Mouse (Mus musculus): ENCODE measurements at regions not wholly inside any gene's neighbourhood (a gene's known extent, or its start where the extent isn't known, plus 50 kb on each side); places are given as distances from the start of the nearest gene placed in this dataset.

DNA sequence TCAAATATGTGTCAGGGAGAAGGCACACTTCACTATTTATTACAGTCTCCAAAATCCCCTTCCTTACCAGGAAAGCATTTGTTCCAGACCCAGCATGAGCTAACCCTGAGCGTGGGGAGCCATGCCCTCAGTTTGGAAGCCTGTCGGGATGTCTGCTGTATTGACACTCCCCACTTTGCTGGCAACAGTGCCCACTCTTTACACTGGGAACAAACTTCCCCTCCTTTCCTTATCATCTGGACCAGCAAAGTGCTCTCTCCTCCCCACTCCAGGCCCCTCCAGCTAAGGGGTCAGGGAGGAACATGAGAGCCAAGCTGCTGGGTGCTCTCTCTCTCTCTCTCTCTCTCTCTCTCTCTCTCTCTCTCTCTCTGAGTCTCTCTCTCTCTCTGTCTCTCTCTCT, 310.7 kb upstream of the 1700056E22Rik start:
- TF ChIP-seq CTCF (IDR thresholded peaks at IDR 0.05; ENCODE audit: low read depth) (no peak), EP300 (optimal IDR thresholded peaks at IDR 0.05) (no peak)
